ENCODE assay signal across 24 mouse cellular contexts in the genomic region with DNA sequence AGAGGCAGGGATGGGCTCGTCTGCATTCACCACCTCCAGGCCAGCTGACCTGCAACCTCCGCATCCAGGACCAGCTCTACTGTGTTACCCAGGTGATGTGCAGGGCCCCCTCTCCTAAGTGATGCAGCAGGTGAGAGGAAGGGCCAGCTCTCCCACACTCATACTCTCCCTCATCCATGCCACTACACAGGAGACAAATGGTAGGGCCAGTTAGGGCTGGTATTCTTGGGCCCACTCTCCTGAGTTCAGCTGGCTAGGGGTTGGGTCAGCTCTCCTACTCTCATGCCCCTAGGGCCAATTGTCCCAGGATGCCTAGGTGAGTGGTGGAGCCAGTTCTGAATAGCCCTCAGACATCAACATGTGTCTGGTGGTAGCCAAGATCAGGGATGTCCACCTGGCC. TPM values are rescaled to one million over a fixed set of nuclear protein-coding genes. Genes with fewer than 3 reads are reported as not detected.
A peak's percentile ranks its signal among the peaks of the same experiment; 100 is the strongest.
DNase-seq lines count a peak whose midpoint lies in the region; ATAC-seq and TF ChIP-seq lines count a peak whose summit lies in the region.
"Had no signal": no experiment of that assay in that cellular context is flagged by ENCODE, and none has a peak within 500 bp of the region (broad histone marks: within the 10 kb centered on the region; RNA-seq: fewer than 3 reads in every experiment).

No protein-coding gene starts in this region.

- H3K4me1 ChIP-seq in heart, embryonic 15.5 days (replicated peaks): no peaks in the 10 kb centered on the region
- H3K4me1 ChIP-seq in kidney, embryonic 16.5 days (ENCODE audit: insufficient read depth, low read length): no peaks in the 10 kb centered on the region
- no peaks in the 10 kb centered on the region for H3K4me1 ChIP-seq in kidney, adult 2 months (ENCODE audit: control insufficient read depth, insufficient read depth, low read length)
- H3K4me1 ChIP-seq in midbrain, embryonic 12.5 days: no peaks in the 10 kb centered on the region
- H3K4me1 ChIP-seq in midbrain, embryonic 16.5 days (ENCODE audit: control insufficient read depth, insufficient read depth, low read length): no peaks in the 10 kb centered on the region
- H3K4me1 ChIP-seq in midbrain, postnatal 0 days (ENCODE audit: insufficient read depth, low read length): no peaks in the 10 kb centered on the region
- no peaks in the 10 kb centered on the region for H3K4me1 ChIP-seq in midbrain, embryonic 11.5 days (ENCODE audit: control insufficient read depth, insufficient read depth, low read length)
- H3K4me1 ChIP-seq: embryonic facial prominence, embryonic 12.5 days; embryonic facial prominence, embryonic 15.5 days; forebrain, embryonic 13.5 days; hindbrain, embryonic 15.5 days had no signal

- no peak for DNase-seq in heart, postnatal 25 days (ENCODE audit: low spot score)
- DNase-seq in kidney, adult 2 months: no peak
- no peak for DNase-seq in midbrain, postnatal 0 days (ENCODE audit: low spot score)
- no peak for DNase-seq in midbrain, embryonic 11.5 days (ENCODE audit: low spot score, missing footprints)
- DNase-seq: adrenal gland, adult 2 months; adrenal gland, postnatal 14 days; cerebellum, adult 11 months; cerebellum, adult 2 months; cerebellum, adult 9-11 months; cerebellum, postnatal 25 days; gastrocnemius, postnatal 10 days; gastrocnemius, postnatal 36 days; heart, postnatal 10 days had no signal

- no peak overlapping the region for H3K27ac ChIP-seq in heart, embryonic 15.5 days
- no peak overlapping the region for H3K27ac ChIP-seq in kidney, embryonic 16.5 days (ENCODE audit: low read length)
- no peak overlapping the region for H3K27ac ChIP-seq in kidney, adult 2 months (ENCODE audit: insufficient read depth, low read depth, low read length)
- H3K27ac ChIP-seq in midbrain, embryonic 12.5 days (replicated peaks): no peak overlapping the region
- no peak overlapping the region for H3K27ac ChIP-seq in midbrain, embryonic 16.5 days (ENCODE audit: low read length)
- H3K27ac ChIP-seq in midbrain, postnatal 0 days (ENCODE audit: low read depth, low read length): no peak overlapping the region
- no peak overlapping the region for H3K27ac ChIP-seq in midbrain, embryonic 11.5 days (ENCODE audit: low read depth, low read length)
- H3K27ac ChIP-seq: embryonic facial prominence, embryonic 12.5 days; embryonic facial prominence, embryonic 15.5 days; forebrain, embryonic 13.5 days; hindbrain, embryonic 15.5 days had no signal

- no peak for TF ChIP-seq CTCF in kidney, adult 2 months (conservative IDR thresholded peaks at IDR 0.05; ENCODE audit: insufficient read depth, insufficient read length, low read depth, low read length)
- no peak for TF ChIP-seq CTCF in midbrain, postnatal 0 days (IDR thresholded peaks at IDR 0.05)

- intact Hi-C loops in heart, postnatal 25 days (cut with DNase I): no loop called here

- H3K9ac ChIP-seq in heart, embryonic 15.5 days: no peak overlapping the region
- H3K9ac ChIP-seq in kidney, embryonic 16.5 days (replicated peaks; ENCODE audit: low read length): no peak overlapping the region
- no peak overlapping the region for H3K9ac ChIP-seq in midbrain, embryonic 12.5 days (replicated peaks)
- H3K9ac ChIP-seq in midbrain, embryonic 16.5 days (ENCODE audit: low read depth, low read length): no peak overlapping the region
- no peak overlapping the region for H3K9ac ChIP-seq in midbrain, postnatal 0 days (replicated peaks; ENCODE audit: low read length, poor library complexity, severe bottlenecking)
- H3K9ac ChIP-seq in midbrain, embryonic 11.5 days (ENCODE audit: low read length): no peak overlapping the region
- H3K9ac ChIP-seq: embryonic facial prominence, embryonic 12.5 days; embryonic facial prominence, embryonic 15.5 days; forebrain, embryonic 13.5 days; hindbrain, embryonic 15.5 days had no signal

- no peaks in the 10 kb centered on the region for H3K27me3 ChIP-seq in heart, embryonic 15.5 days
- no peaks in the 10 kb centered on the region for H3K27me3 ChIP-seq in kidney, embryonic 16.5 days (ENCODE audit: insufficient read depth, low read length)
- no peaks in the 10 kb centered on the region for H3K27me3 ChIP-seq in kidney, adult 2 months (replicated peaks; ENCODE audit: control insufficient read depth, insufficient read depth, low read length)
- H3K27me3 ChIP-seq in midbrain, embryonic 12.5 days: no peaks in the 10 kb centered on the region
- H3K27me3 ChIP-seq in midbrain, embryonic 16.5 days (ENCODE audit: control insufficient read depth, insufficient read depth, low read depth, low read length): no peaks in the 10 kb centered on the region
- no peaks in the 10 kb centered on the region for H3K27me3 ChIP-seq in midbrain, postnatal 0 days (ENCODE audit: insufficient read depth, low read length)
- H3K27me3 ChIP-seq in midbrain, embryonic 11.5 days (ENCODE audit: control insufficient read depth, insufficient read depth, low read length): no peaks in the 10 kb centered on the region
- H3K27me3 ChIP-seq: embryonic facial prominence, embryonic 12.5 days; embryonic facial prominence, embryonic 15.5 days; forebrain, embryonic 13.5 days; hindbrain, embryonic 15.5 days had no signal

- H3K36me3 ChIP-seq in heart, embryonic 15.5 days: no peaks in the 10 kb centered on the region
- H3K36me3 ChIP-seq in kidney, embryonic 16.5 days (ENCODE audit: insufficient read depth, low read length): no peaks in the 10 kb centered on the region
- no peaks in the 10 kb centered on the region for H3K36me3 ChIP-seq in kidney, adult 2 months (ENCODE audit: control insufficient read depth, insufficient read depth, low read length)
- no peaks in the 10 kb centered on the region for H3K36me3 ChIP-seq in midbrain, embryonic 12.5 days
- no peaks in the 10 kb centered on the region for H3K36me3 ChIP-seq in midbrain, embryonic 16.5 days (ENCODE audit: control insufficient read depth, insufficient read depth, low read length)
- no peaks in the 10 kb centered on the region for H3K36me3 ChIP-seq in midbrain, postnatal 0 days (ENCODE audit: insufficient read depth, low read length)
- H3K36me3 ChIP-seq in midbrain, embryonic 11.5 days (ENCODE audit: control insufficient read depth, insufficient read depth, low read length): no peaks in the 10 kb centered on the region
- H3K36me3 ChIP-seq: embryonic facial prominence, embryonic 12.5 days; embryonic facial prominence, embryonic 15.5 days; hindbrain, embryonic 15.5 days had no signal

- no peak overlapping the region for H3K4me2 ChIP-seq in heart, embryonic 15.5 days
- no peak overlapping the region for H3K4me2 ChIP-seq in kidney, embryonic 16.5 days (replicated peaks; ENCODE audit: low read depth, low read length)
- H3K4me2 ChIP-seq in midbrain, embryonic 12.5 days (replicated peaks): no peak overlapping the region
- H3K4me2 ChIP-seq in midbrain, embryonic 16.5 days (ENCODE audit: low read length): no peak overlapping the region
- no peak overlapping the region for H3K4me2 ChIP-seq in midbrain, postnatal 0 days (ENCODE audit: low read depth, low read length, poor library complexity, severe bottlenecking)
- H3K4me2 ChIP-seq in midbrain, embryonic 11.5 days: no peak overlapping the region
- H3K4me2 ChIP-seq: embryonic facial prominence, embryonic 12.5 days; embryonic facial prominence, embryonic 15.5 days; forebrain, embryonic 13.5 days; heart, embryonic 11.5 days; hindbrain, embryonic 15.5 days had no signal

- no peak for TF ChIP-seq POLR2A in kidney, adult 2 months (IDR thresholded peaks at IDR 0.05; ENCODE audit: low read depth, low read length)

- ATAC-seq in heart, embryonic 15.5 days (replicated peaks; ENCODE audit: insufficient number of reproducible peaks, insufficient read depth, low FRiP score, low read depth): peak; percentile 18; the same call in 1 of the 2 replicates
- ATAC-seq in kidney, embryonic 16.5 days (ENCODE audit: low FRiP score, low TSS enrichment): 0 out of 2 replicates have a peak, but pooled peaks have one; percentile 35
- ATAC-seq in midbrain, embryonic 12.5 days (ENCODE audit: low FRiP score, low read depth): 0 out of 2 replicates have a peak, but pooled peaks have one; percentile 19
- ATAC-seq in midbrain, embryonic 16.5 days: no peak
- ATAC-seq in midbrain, postnatal 0 days (ENCODE audit: low FRiP score): 0 out of 2 replicates have a peak, but pooled peaks have one; percentile 16
- no peak for ATAC-seq in midbrain, embryonic 11.5 days (ENCODE audit: low FRiP score)
- ATAC-seq: CD4-positive, CD25-positive, alpha-beta regulatory T cell, adult 4 months; forebrain, embryonic 13.5 days; forebrain, embryonic 16.5 days had no signal

- no peak overlapping the region for H3K4me3 ChIP-seq in heart, embryonic 15.5 days
- H3K4me3 ChIP-seq in kidney, embryonic 16.5 days (ENCODE audit: low read length): no peak overlapping the region
- no peak overlapping the region for H3K4me3 ChIP-seq in kidney, adult 2 months (ENCODE audit: insufficient read depth, low read depth, low read length)
- no peak overlapping the region for H3K4me3 ChIP-seq in midbrain, embryonic 12.5 days
- H3K4me3 ChIP-seq in midbrain, embryonic 16.5 days (ENCODE audit: low read depth, low read length): no peak overlapping the region
- no peak overlapping the region for H3K4me3 ChIP-seq in midbrain, postnatal 0 days (ENCODE audit: low read depth, low read length)
- H3K4me3 ChIP-seq in midbrain, embryonic 11.5 days (ENCODE audit: low read depth, low read length): no peak overlapping the region
- H3K4me3 ChIP-seq: embryonic facial prominence, embryonic 12.5 days; embryonic facial prominence, embryonic 15.5 days; forebrain, embryonic 13.5 days; hindbrain, embryonic 15.5 days had no signal

- no peaks in the 10 kb centered on the region for H3K9me3 ChIP-seq in heart, embryonic 15.5 days (replicated peaks)
- H3K9me3 ChIP-seq in kidney, embryonic 16.5 days (ENCODE audit: low read length): no peaks in the 10 kb centered on the region
- no peaks in the 10 kb centered on the region for H3K9me3 ChIP-seq in midbrain, embryonic 12.5 days
- H3K9me3 ChIP-seq in midbrain, embryonic 16.5 days (replicated peaks; ENCODE audit: control insufficient read depth, low read length, poor library complexity, severe bottlenecking): no peaks in the 10 kb centered on the region
- H3K9me3 ChIP-seq in midbrain, postnatal 0 days (ENCODE audit: low read length): no peaks in the 10 kb centered on the region
- H3K9me3 ChIP-seq in midbrain, embryonic 11.5 days (ENCODE audit: control insufficient read depth, low read length): no peaks in the 10 kb centered on the region
- H3K9me3 ChIP-seq: embryonic facial prominence, embryonic 12.5 days; embryonic facial prominence, embryonic 15.5 days; forebrain, embryonic 13.5 days; hindbrain, embryonic 15.5 days had no signal

- 60% methylated on average over 2 of the region's 2 CpGs for WGBS in heart, embryonic 15.5 days
- 94% methylated on average over 2 of the region's 2 CpGs for WGBS in kidney, embryonic 16.5 days
- WGBS in kidney, adult 2 months: 84% methylated on average over 2 of the region's 2 CpGs
- WGBS in midbrain, embryonic 12.5 days: 82% methylated on average over 2 of the region's 2 CpGs
- 91% methylated on average over 2 of the region's 2 CpGs for WGBS in midbrain, embryonic 16.5 days
- 81% methylated on average over 2 of the region's 2 CpGs for WGBS in midbrain, postnatal 0 days
- 75% methylated on average over 2 of the region's 2 CpGs for WGBS in midbrain, embryonic 11.5 days

RNA-seq across cellular contexts. Expression of a gene that starts 30.6 kb away (rescaled TPM):
- 20.4 and 25.1 TPM in 2 replicates for polyA plus RNA-seq in heart, embryonic 15.5 days (2015; fragmentation: Nextera tagmentation; extraction: Ambion mirVana)
- 10 to 100 TPM; 11.7 to 12.4 TPM for total RNA-seq in heart, postnatal 25 days (2021)
- polyA plus RNA-seq in kidney, embryonic 16.5 days (2015; fragmentation: Nextera tagmentation; extraction: Ambion mirVana): 39.0 and 40.5 TPM in 2 replicates
- 5.4 and 6.7 TPM in 2 replicates for polyA plus RNA-seq in kidney, adult 2 months (2012; rRNA removed)
- polyA plus RNA-seq in midbrain, embryonic 12.5 days (2016; fragmentation: Nextera tagmentation; extraction: Ambion mirVana): 41.2 and 41.9 TPM in 2 replicates
- polyA plus RNA-seq in midbrain, embryonic 16.5 days (2015; fragmentation: Nextera tagmentation; extraction: Ambion mirVana): 21.7 and 23.1 TPM in 2 replicates
- 29.3 and 29.7 TPM in 2 replicates for total RNA-seq in midbrain, postnatal 0 days (2014; rRNA removed)
- polyA plus RNA-seq in midbrain, postnatal 0 days (2015; fragmentation: Nextera tagmentation; extraction: Ambion mirVana): 19.0 and 21.1 TPM in 2 replicates
- polyA plus RNA-seq in midbrain, embryonic 11.5 days (2014; fragmentation: Nextera tagmentation; extraction: Ambion mirVana): 40.0 and 43.9 TPM in 2 replicates

RNA-seq across cellular contexts. Expression of a gene that starts 30.6 kb away (rescaled TPM):
- 38.9 and 43.6 TPM in 2 replicates for polyA plus RNA-seq in heart, embryonic 15.5 days (2015; fragmentation: Nextera tagmentation; extraction: Ambion mirVana)
- total RNA-seq in heart, postnatal 25 days (2021): 10 to 100 TPM; 48.2 to 56.8 TPM
- polyA plus RNA-seq in kidney, embryonic 16.5 days (2015; fragmentation: Nextera tagmentation; extraction: Ambion mirVana): 48.6 and 48.8 TPM in 2 replicates
- 33.7 and 37.4 TPM in 2 replicates for polyA plus RNA-seq in kidney, adult 2 months (2012; rRNA removed)
- polyA plus RNA-seq in midbrain, embryonic 12.5 days (2016; fragmentation: Nextera tagmentation; extraction: Ambion mirVana): 33.3 and 37.6 TPM in 2 replicates
- 39.4 and 41.3 TPM in 2 replicates for polyA plus RNA-seq in midbrain, embryonic 16.5 days (2015; fragmentation: Nextera tagmentation; extraction: Ambion mirVana)
- 18.2 and 20.7 TPM in 2 replicates for total RNA-seq in midbrain, postnatal 0 days (2014; rRNA removed)
- 36.2 and 39.6 TPM in 2 replicates for polyA plus RNA-seq in midbrain, postnatal 0 days (2015; fragmentation: Nextera tagmentation; extraction: Ambion mirVana)
- polyA plus RNA-seq in midbrain, embryonic 11.5 days (2014; fragmentation: Nextera tagmentation; extraction: Ambion mirVana): 40.7 and 44.0 TPM in 2 replicates

Comparison
In these comparisons a context has a peak if more than half of its experiments do, and no peak if none do; other contexts are left out.
1. ATAC-seq: peak in heart, embryonic 15.5 days (single experiment), kidney, embryonic 16.5 days (single experiment), midbrain, embryonic 12.5 days (single experiment) and midbrain, postnatal 0 days (single experiment); none in midbrain, embryonic 16.5 days (single experiment) and midbrain, embryonic 11.5 days (single experiment).